Mouse (Mus musculus): ENCODE results near the gene Myo9a. TPM values are rescaled to one million over a fixed set of nuclear protein-coding genes. Genes with fewer than 3 reads are reported as not detected.

Myo9a gene
- polyA plus RNA-seq, 1 experiment, result 0.10 TPM

DNA sequence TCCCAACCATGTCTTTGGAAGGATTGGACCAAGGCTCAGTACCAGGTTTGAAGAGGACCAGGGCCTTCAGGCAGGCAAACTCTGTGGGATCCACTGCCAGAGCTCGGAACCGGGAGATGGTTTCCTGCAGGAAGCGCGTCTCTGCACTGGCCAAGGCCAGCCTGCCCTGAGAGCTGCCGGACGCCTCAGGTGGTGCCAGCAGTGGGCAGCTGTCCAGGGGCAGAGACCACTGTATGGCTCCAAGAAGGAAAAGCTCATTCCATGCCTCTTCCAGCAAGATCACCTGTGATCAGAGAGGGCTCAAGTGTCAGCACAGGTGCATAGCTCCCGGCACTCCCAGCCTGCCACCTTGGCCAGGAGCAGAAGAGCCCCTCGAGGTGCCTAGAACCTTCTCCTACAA lies 196.6 kb downstream of the Myo9a start:
- Histone ChIP-seq H3K36me3 (replicated peaks; ENCODE audit: low read length) (no peaks in the 10 kb centered on the region), H3K9me3 (no peaks in the 10 kb centered on the region), H3K4me1 (no peaks in the 10 kb centered on the region; the same call in 1 of the 2 replicates), H3K27me3 (replicated peaks) (peaks cover 77% of the 10 kb centered on the region), H3K4me3 (replicated peaks) (no peak overlapping the region)
- no peak for TF ChIP-seq GATA1 (IDR thresholded peaks at IDR 0.05; ENCODE audit: borderline replicate concordance, low read length)
- TF ChIP-seq FLI1 (IDR thresholded peaks at IDR 0.05; ENCODE audit: low read length), result no peak

GRCm38 (mm10) chr9:59948226-59948625 lies 197.5 kb downstream of the Myo9a start:
- Histone ChIP-seq H3K9me3 (no peaks in the 10 kb centered on the region), H3K4me3 (replicated peaks) (no peak overlapping the region), H3K27me3 (replicated peaks) (peaks cover 80% of the 10 kb centered on the region), H3K36me3 (replicated peaks; ENCODE audit: low read length) (no peaks in the 10 kb centered on the region), H3K4me1 (no peaks in the 10 kb centered on the region; the same call in 1 of the 2 replicates)
- TF ChIP-seq GATA1 (IDR thresholded peaks at IDR 0.05; ENCODE audit: borderline replicate concordance, low read length), result no peak
- no peak for TF ChIP-seq FLI1 (IDR thresholded peaks at IDR 0.05; ENCODE audit: low read length)

DNA sequence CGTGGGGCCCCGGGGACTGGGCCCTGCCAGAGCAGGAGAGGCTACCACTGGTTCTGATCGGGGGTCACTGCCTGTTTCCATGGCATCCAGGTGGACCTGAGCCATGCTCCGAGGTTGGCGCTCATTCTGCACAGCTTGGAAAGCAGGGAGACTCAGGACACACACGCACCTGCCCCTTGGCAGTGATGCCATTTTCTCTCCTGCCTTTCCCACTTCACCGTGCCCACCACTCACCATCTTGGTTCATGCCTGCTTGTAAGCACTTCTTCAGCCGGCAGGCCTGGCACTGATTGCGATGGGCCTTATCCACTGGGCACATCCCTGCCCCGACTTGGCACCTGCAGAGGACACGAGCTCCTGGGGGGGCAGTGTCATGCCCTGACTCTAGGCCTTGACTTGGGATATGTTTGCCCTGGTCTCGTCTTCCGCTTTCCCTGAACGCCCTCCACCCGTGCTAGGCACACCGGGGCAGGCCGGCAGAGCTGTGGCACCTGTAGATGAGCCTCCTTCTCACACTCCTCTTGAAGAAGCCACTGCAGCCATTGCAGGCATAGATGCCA lies 198.1 kb downstream of the Myo9a start:
- no peak for TF ChIP-seq GATA1 (IDR thresholded peaks at IDR 0.05; ENCODE audit: borderline replicate concordance, low read length)
- TF ChIP-seq FLI1 (IDR thresholded peaks at IDR 0.05; ENCODE audit: low read length), result no peak
- H3K36me3 ChIP-seq (replicated peaks; ENCODE audit: low read length), result no peaks in the 10 kb centered on the region
- no peaks in the 10 kb centered on the region for H3K9me3 ChIP-seq
- H3K4me1 ChIP-seq, result no peaks in the 10 kb centered on the region; the same call in 1 of the 2 replicates
- H3K27me3 ChIP-seq (replicated peaks), result peaks cover 77% of the 10 kb centered on the region
- H3K4me3 ChIP-seq (replicated peaks), result no peak overlapping the region

GRCm38 (mm10) chr9:59949511-59949910 lies 198.8 kb downstream of the Myo9a start:
- Histone ChIP-seq H3K27me3 (replicated peaks) (peaks cover 71% of the 10 kb centered on the region), H3K36me3 (replicated peaks; ENCODE audit: low read length) (no peaks in the 10 kb centered on the region), H3K4me1 (no peaks in the 10 kb centered on the region; the same call in 1 of the 2 replicates), H3K9me3 (no peaks in the 10 kb centered on the region), H3K4me3 (replicated peaks) (no peak overlapping the region)
- TF ChIP-seq GATA1 (IDR thresholded peaks at IDR 0.05; ENCODE audit: borderline replicate concordance, low read length), result no peak
- no peak for TF ChIP-seq FLI1 (IDR thresholded peaks at IDR 0.05; ENCODE audit: low read length)

GRCm38 (mm10) chr9:59949981-59950380 lies 199.3 kb downstream of the Myo9a start:
- Histone ChIP-seq H3K4me3 (replicated peaks) (no peak overlapping the region), H3K27me3 (replicated peaks) (peaks cover 67% of the 10 kb centered on the region), H3K36me3 (replicated peaks; ENCODE audit: low read length) (no peaks in the 10 kb centered on the region), H3K4me1 (no peaks in the 10 kb centered on the region; the same call in 1 of the 2 replicates), H3K9me3 (no peaks in the 10 kb centered on the region)
- no peak for TF ChIP-seq FLI1 (IDR thresholded peaks at IDR 0.05; ENCODE audit: low read length)
- no peak for TF ChIP-seq GATA1 (IDR thresholded peaks at IDR 0.05; ENCODE audit: borderline replicate concordance, low read length)

GRCm38 (mm10) chr9:59951001-59951750 lies 200.5 kb downstream of the Myo9a start:
- peaks cover 60% of the 10 kb centered on the region for H3K27me3 ChIP-seq (replicated peaks)
- no peak overlapping the region for H3K4me3 ChIP-seq (replicated peaks)
- TF ChIP-seq GATA1 (IDR thresholded peaks at IDR 0.05; ENCODE audit: borderline replicate concordance, low read length) (no peak), FLI1 (IDR thresholded peaks at IDR 0.05; ENCODE audit: low read length) (no peak)
- no peaks in the 10 kb centered on the region for H3K36me3 ChIP-seq (replicated peaks; ENCODE audit: low read length)
- H3K4me1 ChIP-seq, result no peaks in the 10 kb centered on the region; the same call in 1 of the 2 replicates
- H3K9me3 ChIP-seq, result no peaks in the 10 kb centered on the region

GRCm38 (mm10) chr9:59951943-59952342 lies 201.2 kb downstream of the Myo9a start:
- TF ChIP-seq GATA1 (IDR thresholded peaks at IDR 0.05; ENCODE audit: borderline replicate concordance, low read length) (no peak), FLI1 (IDR thresholded peaks at IDR 0.05; ENCODE audit: low read length) (no peak)
- no peaks in the 10 kb centered on the region for H3K9me3 ChIP-seq
- H3K36me3 ChIP-seq (replicated peaks; ENCODE audit: low read length), result no peaks in the 10 kb centered on the region
- no peaks in the 10 kb centered on the region; the same call in 1 of the 2 replicates for H3K4me1 ChIP-seq
- H3K27me3 ChIP-seq (replicated peaks), result peaks cover 60% of the 10 kb centered on the region
- no peak overlapping the region for H3K4me3 ChIP-seq (replicated peaks)

DNA sequence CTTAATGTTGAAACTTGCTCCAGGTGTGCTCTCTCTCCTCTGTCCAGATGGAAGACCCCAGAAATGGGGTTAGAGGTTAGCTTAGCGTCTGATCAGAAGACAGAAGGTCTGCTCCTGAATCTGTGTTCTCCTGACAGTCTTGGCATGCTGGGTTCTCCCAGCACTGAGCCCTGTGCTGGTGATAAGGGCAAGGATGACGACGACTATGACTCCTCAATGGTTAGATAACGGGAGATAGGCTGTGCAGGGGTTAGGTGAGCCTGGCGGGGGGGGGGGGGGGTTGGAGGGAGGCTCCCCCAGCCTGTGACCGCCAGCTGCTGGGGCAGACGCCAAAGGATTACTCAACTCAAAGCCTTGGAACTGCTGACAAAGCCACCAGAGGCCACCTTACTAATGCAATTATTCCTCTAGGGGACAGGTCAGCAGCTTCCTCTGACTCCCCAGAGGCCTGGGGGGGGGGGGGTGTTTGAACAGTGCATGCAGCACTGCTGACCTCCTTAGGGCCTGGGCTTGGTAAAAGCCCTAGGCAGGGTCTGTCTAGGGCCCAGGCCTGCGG lies 201.9 kb downstream of the Myo9a start:
- Histone ChIP-seq H3K27me3 (replicated peaks) (peaks cover 55% of the 10 kb centered on the region), H3K4me1 (no peaks in the 10 kb centered on the region; the same call in 1 of the 2 replicates), H3K4me3 (replicated peaks) (no peak overlapping the region), H3K36me3 (replicated peaks; ENCODE audit: low read length) (no peaks in the 10 kb centered on the region), H3K9me3 (no peaks in the 10 kb centered on the region)
- no peak for TF ChIP-seq FLI1 (IDR thresholded peaks at IDR 0.05; ENCODE audit: low read length)
- TF ChIP-seq GATA1 (IDR thresholded peaks at IDR 0.05; ENCODE audit: borderline replicate concordance, low read length), result no peak

GRCm38 (mm10) chr9:59953556-59953955 lies 202.9 kb downstream of the Myo9a start:
- Histone ChIP-seq H3K36me3 (replicated peaks; ENCODE audit: low read length) (no peaks in the 10 kb centered on the region), H3K4me1 (no peaks in the 10 kb centered on the region; the same call in 1 of the 2 replicates), H3K27me3 (replicated peaks) (peaks cover 50% of the 10 kb centered on the region), H3K4me3 (replicated peaks) (no peak overlapping the region), H3K9me3 (no peaks in the 10 kb centered on the region)
- TF ChIP-seq FLI1 (IDR thresholded peaks at IDR 0.05; ENCODE audit: low read length) (no peak), GATA1 (IDR thresholded peaks at IDR 0.05; ENCODE audit: borderline replicate concordance, low read length) (no peak)

DNA sequence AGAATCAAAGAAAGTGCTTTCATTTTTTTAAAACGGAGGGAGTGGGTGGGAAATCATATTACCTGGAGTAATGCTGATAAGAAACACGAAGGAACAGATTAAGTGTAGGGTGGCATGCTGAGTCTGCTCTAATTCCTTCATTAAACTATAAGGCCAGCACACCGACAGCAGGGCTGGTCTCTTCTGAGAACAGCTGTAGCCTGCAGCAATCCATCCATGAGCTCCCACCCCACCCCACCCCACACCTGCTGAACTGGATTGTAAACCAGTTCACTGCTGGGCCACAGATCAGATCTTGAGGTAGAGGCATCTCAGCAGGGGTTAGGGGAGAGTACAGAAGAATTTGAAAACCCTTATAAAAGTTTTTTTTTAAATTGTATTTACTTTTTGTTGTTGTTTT lies 204.5 kb downstream of the Myo9a start:
- peaks cover 8% of the 10 kb centered on the region for H3K4me1 ChIP-seq
- TF ChIP-seq GATA1 (IDR thresholded peaks at IDR 0.05; ENCODE audit: borderline replicate concordance, low read length), result no peak
- no peak for TF ChIP-seq FLI1 (IDR thresholded peaks at IDR 0.05; ENCODE audit: low read length)
- H3K27me3 ChIP-seq (replicated peaks), result peaks cover 39% of the 10 kb centered on the region
- no peaks in the 10 kb centered on the region for H3K36me3 ChIP-seq (replicated peaks; ENCODE audit: low read length)
- H3K4me3 ChIP-seq (replicated peaks), result no peak overlapping the region
- H3K9me3 ChIP-seq, result no peaks in the 10 kb centered on the region
